Mouse (Mus musculus) liver, adult 2 months (tissue): ENCODE measurements around the gene Trim7.

Source experiments
- CTCF ChIP-seq: fragments of 200-500 bp; IDR thresholded peaks from 2 replicates; pipeline ENCODE4 v1.5.1; 2011; ENCODE audit warnings: low read depth, low read length, control low read depth
- POLR2A ChIP-seq: fragments of 200-500 bp; IDR thresholded peaks from 2 replicates; pipeline ENCODE4 v1.6.1; 2011; ENCODE audit warnings: low read length, control low read depth; ENCODE audit not compliant: insufficient read depth; ENCODE audit errors: extremely low read depth

GRCm38 (mm10) chr11:48801831-48802772 is 23.8 kb upstream of the Trim7 start:
- TF ChIP-seq POLR2A: no peak
- TF ChIP-seq CTCF: no peak
